Mouse (Mus musculus) liver, embryonic 15.5 days (tissue): Measurements from ENCODE around the gene Peg10. TPM values are rescaled to one million over a fixed set of nuclear protein-coding genes. Genes with fewer than 3 reads are reported as not detected.

Source experiments
- ATAC-seq: fragments of 200-750 bp; cut with Nextera tagmentation; 2 replicates; pipeline ENCODE4 v1.8.0; 2017; ENCODE audit warnings: moderate number of reproducible peaks, mild to moderate bottlenecking, moderate library complexity; ENCODE audit not compliant: insufficient read depth
- H3K27ac ChIP-seq: fragments of 300-500 bp; sonication (generic); replicated peaks from 2 replicates; pipeline ENCODE4 v1.5.1; 2015; ENCODE audit warnings: mild to moderate bottlenecking, inconsistent platforms
- H3K27me3 ChIP-seq: fragments of 300-500 bp; sonication (generic); 2 replicates; pipeline ENCODE4 v1.6.1; 2015; ENCODE audit warnings: mild to moderate bottlenecking, inconsistent platforms
- H3K36me3 ChIP-seq: fragments of 300-500 bp; sonication (generic); replicated peaks from 2 replicates; pipeline ENCODE4 v1.6.1; 2015; ENCODE audit warnings: moderate library complexity, mild to moderate bottlenecking, inconsistent platforms
- H3K4me1 ChIP-seq: fragments of 300-500 bp; sonication (generic); replicated peaks from 2 replicates; pipeline ENCODE4 v1.6.1; 2015; ENCODE audit warnings: inconsistent platforms
- H3K4me2 ChIP-seq: fragments of 300-500 bp; sonication (generic); 2 replicates; pipeline ENCODE4 v1.6.1; 2015; ENCODE audit warnings: moderate library complexity, mild to moderate bottlenecking, inconsistent platforms
- H3K4me3 ChIP-seq: fragments of 300-500 bp; sonication (generic); replicated peaks from 2 replicates; pipeline ENCODE4 v1.5.1; 2015; ENCODE audit warnings: mild to moderate bottlenecking, inconsistent platforms
- H3K9ac ChIP-seq: fragments of 300-500 bp; sonication (generic); 2 replicates; pipeline ENCODE4 v1.6.1; 2015; ENCODE audit warnings: moderate library complexity, mild to moderate bottlenecking, inconsistent platforms
- H3K9me3 ChIP-seq: fragments of 300-500 bp; sonication (generic); replicated peaks from 2 replicates; pipeline ENCODE4 v1.6.1; 2016; ENCODE audit warnings: inconsistent platforms
- WGBS: fragments of 180-500 bp; shearing (Covaris S2); methylation state at CpG from one replicate; pipeline ENCODE4 v1.1.7; 2015; ENCODE audit warnings: mixed read lengths; ENCODE audit not compliant: insufficient replicate concordance; 5-methylcytosine and 5-hydroxymethylcytosine counted together
- polyA plus RNA-seq: library from polyadenylated mRNA; unstranded; fragments of >200 nt; fragmentation: Nextera tagmentation; extraction: Ambion mirVana; gene quantifications from 2 replicates; pipeline ENCODE4 v1.2.1, GENCODE M21; 2015

The Peg10 gene
- polyA plus RNA-seq, 1 experiment from 2014 or later, result 2.0 TPM

GRCm38 (mm10) chr6:4731675-4732074 lies 15.4 kb upstream of the Peg10 start:
- Histone ChIP-seq H3K9me3 (no peaks in the 10 kb centered on the region), H3K4me2 (no peak overlapping the region), H3K4me3 (no peak overlapping the region), H3K4me1 (no peaks in the 10 kb centered on the region), H3K9ac (no peak overlapping the region), H3K27me3 (no peaks in the 10 kb centered on the region), H3K27ac (no peak overlapping the region), H3K36me3 (no peaks in the 10 kb centered on the region)
- ATAC-seq, result no peak
- WGBS, result 40% methylated on average over 8 of the region's 8 CpGs

GRCm38 (mm10) chr6:4733208-4733607 lies 13.9 kb upstream of the Peg10 start:
- Histone ChIP-seq H3K4me1 (no peaks in the 10 kb centered on the region; the same call in 1 of the 2 replicates), H3K27me3 (no peaks in the 10 kb centered on the region), H3K36me3 (no peaks in the 10 kb centered on the region), H3K4me2 (no peak overlapping the region), H3K27ac (no peak overlapping the region), H3K9ac (no peak overlapping the region), H3K4me3 (no peak overlapping the region), H3K9me3 (no peaks in the 10 kb centered on the region)
- 40% methylated on average over 8 of the region's 8 CpGs for WGBS
- peak; percentile 28; the same call in 1 of the 2 replicates for ATAC-seq

- no peak overlapping the region for H3K4me2 ChIP-seq
- H3K4me1 ChIP-seq, result no peaks in the 10 kb centered on the region; the same call in 1 of the 2 replicates
- H3K9me3 ChIP-seq, result no peaks in the 10 kb centered on the region
- no peak overlapping the region for H3K9ac ChIP-seq
- no peak overlapping the region for H3K27ac ChIP-seq
- 65% methylated on average over 9 of the region's 9 CpGs for WGBS
- H3K36me3 ChIP-seq, result no peaks in the 10 kb centered on the region
- ATAC-seq, result no peak
- H3K4me3 ChIP-seq, result no peak overlapping the region
- H3K27me3 ChIP-seq, result no peaks in the 10 kb centered on the region
These were observed 10.7 kb upstream of the Peg10 start for GRCm38 (mm10) chr6:4736372-4736771.

- H3K4me1 ChIP-seq, result no peaks in the 10 kb centered on the region; the same call in 1 of the 2 replicates
- H3K27me3 ChIP-seq, result no peaks in the 10 kb centered on the region; the same call in 1 of the 2 replicates
- H3K4me2 ChIP-seq, result no peak overlapping the region
- no peaks in the 10 kb centered on the region for H3K36me3 ChIP-seq
- no peaks in the 10 kb centered on the region for H3K9me3 ChIP-seq
- H3K4me3 ChIP-seq, result no peak overlapping the region
- no peak for ATAC-seq
- no peak overlapping the region for H3K9ac ChIP-seq
- WGBS, result 54% methylated on average over 11 of the region's 11 CpGs
- no peak overlapping the region for H3K27ac ChIP-seq
These were observed 9.0 kb upstream of the Peg10 start for GRCm38 (mm10) chr6:4738034-4738629.

GRCm38 (mm10) chr6:4738717-4739116 lies 8.4 kb upstream of the Peg10 start:
- Histone ChIP-seq H3K9me3 (no peaks in the 10 kb centered on the region), H3K4me2 (no peak overlapping the region), H3K4me1 (no peaks in the 10 kb centered on the region; the same call in 1 of the 2 replicates), H3K27me3 (no peaks in the 10 kb centered on the region; the same call in 1 of the 2 replicates), H3K36me3 (no peaks in the 10 kb centered on the region), H3K9ac (no peak overlapping the region), H3K4me3 (no peak overlapping the region), H3K27ac (no peak overlapping the region)
- no peak for ATAC-seq
- WGBS, result 42% methylated on average over 2 of the region's 2 CpGs

GRCm38 (mm10) chr6:4739522-4740355 lies 7.4 kb upstream of the Peg10 start:
- no peak overlapping the region for H3K9ac ChIP-seq
- WGBS, result 24% methylated on average over 13 of the region's 13 CpGs
- no peak for ATAC-seq
- no peaks in the 10 kb centered on the region for H3K36me3 ChIP-seq
- no peaks in the 10 kb centered on the region; the same call in 1 of the 2 replicates for H3K27me3 ChIP-seq
- no peaks in the 10 kb centered on the region; the same call in 1 of the 2 replicates for H3K4me1 ChIP-seq
- no peak overlapping the region for H3K4me2 ChIP-seq
- H3K27ac ChIP-seq, result no peak overlapping the region
- no peaks in the 10 kb centered on the region for H3K9me3 ChIP-seq
- no peak overlapping the region for H3K4me3 ChIP-seq

- Histone ChIP-seq H3K9ac (no peak overlapping the region), H3K4me3 (no peak overlapping the region), H3K9me3 (no peaks in the 10 kb centered on the region), H3K36me3 (no peaks in the 10 kb centered on the region), H3K27ac (no peak overlapping the region), H3K27me3 (no peaks in the 10 kb centered on the region; the same call in none of the 2 replicates), H3K4me1 (no peaks in the 10 kb centered on the region; the same call in 1 of the 2 replicates), H3K4me2 (no peak overlapping the region)
- no peak for ATAC-seq
- 44% methylated on average over 6 of the region's 6 CpGs for WGBS
These were observed 6.6 kb upstream of the Peg10 start for GRCm38 (mm10) chr6:4740511-4740910.

GRCm38 (mm10) chr6:4746036-4746695 lies 940 bp upstream of the Peg10 start:
- Histone ChIP-seq H3K4me3 (peak overlapping the region; percentile 49), H3K27ac (no peak overlapping the region; the same call in 1 of the 2 replicates), H3K4me2 (peak overlapping the region; percentile 55), H3K36me3 (no peaks in the 10 kb centered on the region), H3K4me1 (peaks cover 9% of the 10 kb centered on the region; the same call in 1 of the 2 replicates), H3K9me3 (no peaks in the 10 kb centered on the region), H3K9ac (no peak overlapping the region; the same call in 1 of the 2 replicates), H3K27me3 (peaks cover 33% of the 10 kb centered on the region)
- 51% methylated on average over 22 of the region's 22 CpGs for WGBS
- ATAC-seq, result no peak

- 49% methylated on average over 71 of the region's 71 CpGs for WGBS
- H3K4me3 ChIP-seq, result peak overlapping the region; percentile 44
- peak overlapping the region; percentile 55 for H3K4me2 ChIP-seq
- peaks cover 9% of the 10 kb centered on the region; the same call in 1 of the 2 replicates for H3K4me1 ChIP-seq
- H3K9ac ChIP-seq, result no peak overlapping the region
- peaks cover 33% of the 10 kb centered on the region for H3K27me3 ChIP-seq
- no peak overlapping the region for H3K27ac ChIP-seq
- no peaks in the 10 kb centered on the region for H3K9me3 ChIP-seq
- no peaks in the 10 kb centered on the region for H3K36me3 ChIP-seq
- ATAC-seq, result no peak
These were observed 785 bp downstream of the Peg10 start for GRCm38 (mm10) chr6:4747677-4748505.

GRCm38 (mm10) chr6:4748506-4748961 lies 1.4 kb downstream of the Peg10 start:
- H3K4me1 ChIP-seq, result peaks cover 9% of the 10 kb centered on the region; the same call in 1 of the 2 replicates
- no peak overlapping the region for H3K9ac ChIP-seq
- no peak overlapping the region for H3K27ac ChIP-seq
- H3K4me3 ChIP-seq, result peak overlapping the region; percentile 44
- no peaks in the 10 kb centered on the region for H3K9me3 ChIP-seq
- peak; percentile 10; the same call in 1 of the 2 replicates for ATAC-seq
- H3K27me3 ChIP-seq, result peaks cover 33% of the 10 kb centered on the region
- H3K36me3 ChIP-seq, result no peaks in the 10 kb centered on the region
- WGBS, result 43% methylated on average over 15 of the region's 15 CpGs
- peak overlapping the region; percentile 55 for H3K4me2 ChIP-seq
